Mouse (Mus musculus): Measurements from ENCODE around the gene Arhgef7. TPM values are rescaled to one million over a fixed set of nuclear protein-coding genes. Genes with fewer than 3 reads are reported as not detected.
A peak's percentile ranks its signal among the peaks of the same experiment; 100 is the strongest.

Arhgef7 gene
- polyA plus RNA-seq, 1 experiment from 2014 or later, result 14.5 TPM

DNA sequence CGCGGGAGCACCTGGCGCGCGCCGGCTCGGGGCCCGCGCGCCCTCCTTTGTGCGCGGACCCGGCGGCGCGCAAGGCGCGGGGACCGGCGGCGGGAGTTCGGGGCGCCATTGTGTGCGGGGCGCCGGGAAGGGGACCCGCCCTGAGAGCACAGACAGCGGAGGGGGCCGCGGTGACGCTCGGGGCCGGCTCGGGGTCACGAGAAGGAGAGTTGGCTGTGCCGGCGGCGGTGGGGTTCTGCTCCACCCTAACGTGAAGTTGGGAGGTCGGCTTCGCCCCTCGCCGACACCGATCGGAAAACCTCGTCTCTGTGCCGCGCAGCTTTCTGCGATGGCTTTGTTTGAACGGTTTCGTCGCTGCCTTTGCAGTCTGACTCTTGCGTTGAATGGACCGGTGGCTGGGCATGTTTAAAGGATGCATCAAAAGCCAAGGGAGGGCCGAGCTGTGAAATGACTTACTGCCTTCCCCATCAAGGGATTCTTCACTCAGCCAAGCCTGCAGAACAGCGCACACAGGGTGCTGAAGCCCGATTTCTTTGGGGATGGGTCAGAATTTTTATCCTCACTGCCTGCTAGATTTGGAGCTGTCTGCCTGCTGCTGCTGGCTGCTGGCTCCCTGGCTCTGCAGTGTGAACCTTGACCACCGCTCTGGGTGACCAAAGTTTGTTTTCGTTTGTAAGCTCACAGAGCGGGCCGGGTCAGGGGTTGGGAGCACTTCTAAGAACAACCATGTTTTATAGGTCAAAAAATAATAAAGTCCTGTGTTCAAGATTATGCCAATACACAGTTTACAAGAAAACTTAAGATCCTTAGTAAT lies 1.2 kb downstream of the Arhgef7 start:
- Histone ChIP-seq H3K36me3 (ENCODE audit: control insufficient read depth, insufficient read depth) (no peaks in the 10 kb centered on the region), H3K27ac (ENCODE audit: low read depth, low read length) (no peak overlapping the region), H3K4me3 (ENCODE audit: low read depth, low read length) (peak overlapping the region; percentile 65), H3K4me1 (replicated peaks; ENCODE audit: control insufficient read depth, insufficient read depth, low read length) (no peaks in the 10 kb centered on the region), H3K9me3 (ENCODE audit: control insufficient read depth) (no peaks in the 10 kb centered on the region), H3K27me3 (replicated peaks; ENCODE audit: control insufficient read depth, insufficient read depth, low read length) (peaks cover 60% of the 10 kb centered on the region), H3K9ac (ENCODE audit: low read depth, low read length) (0 out of 2 replicates have a peak overlapping the region, but pooled peaks have one; percentile 40), H3K4me2 (replicated peaks; ENCODE audit: low read depth) (peak overlapping the region; percentile 94)
- no peak for TF ChIP-seq CTCF (IDR thresholded peaks at IDR 0.05; ENCODE audit: low read depth)
- no peak for ATAC-seq
- 2% methylated on average over 54 of the region's 61 CpGs for WGBS

GRCm38 (mm10) chr8:11730271-11730940 lies 2.9 kb downstream of the Arhgef7 start:
- H3K27ac ChIP-seq (ENCODE audit: low read depth, low read length), result no peak overlapping the region
- no peak for ATAC-seq
- H3K4me2 ChIP-seq (replicated peaks; ENCODE audit: low read depth), result no peak overlapping the region
- TF ChIP-seq CTCF (IDR thresholded peaks at IDR 0.05; ENCODE audit: low read depth), result no peak
- H3K9ac ChIP-seq (ENCODE audit: low read depth, low read length), result no peak overlapping the region
- no peaks in the 10 kb centered on the region for H3K4me1 ChIP-seq (replicated peaks; ENCODE audit: control insufficient read depth, insufficient read depth, low read length)
- H3K4me3 ChIP-seq (ENCODE audit: low read depth, low read length), result no peak overlapping the region
- H3K36me3 ChIP-seq (ENCODE audit: control insufficient read depth, insufficient read depth), result no peaks in the 10 kb centered on the region
- 71% methylated on average over 12 of the region's 12 CpGs for WGBS
- H3K9me3 ChIP-seq (ENCODE audit: control insufficient read depth), result no peaks in the 10 kb centered on the region
- H3K27me3 ChIP-seq (replicated peaks; ENCODE audit: control insufficient read depth, insufficient read depth, low read length), result peaks cover 50% of the 10 kb centered on the region

DNA sequence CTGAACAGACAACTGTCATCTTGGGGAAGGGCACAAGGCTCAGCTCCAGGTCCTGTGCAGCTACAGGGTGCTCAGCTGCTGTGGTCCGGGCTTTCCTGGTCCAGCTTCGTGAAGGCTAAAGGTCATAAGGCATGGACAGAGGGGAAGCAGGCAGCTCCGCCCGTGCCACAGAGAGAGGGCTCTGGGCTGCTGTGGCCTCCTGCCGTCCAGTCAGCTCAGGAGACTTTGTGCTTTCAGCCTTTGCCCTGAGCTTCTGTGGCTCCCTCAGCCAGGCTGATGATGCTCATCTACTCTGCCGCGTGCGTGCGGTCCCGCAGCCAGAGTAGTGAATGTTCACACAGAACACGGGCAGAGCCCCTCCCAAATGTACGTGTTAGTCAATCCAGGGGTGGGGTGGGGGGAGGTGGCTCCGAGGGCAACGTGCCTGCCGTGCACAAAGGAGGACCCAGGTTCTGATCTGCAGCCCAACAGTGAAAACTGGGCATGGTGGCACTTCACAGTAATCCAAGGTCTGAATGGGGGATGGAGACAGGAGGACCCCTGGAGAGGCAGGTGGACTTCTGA lies 8.2 kb downstream of the Arhgef7 start:
- no peaks in the 10 kb centered on the region for H3K4me1 ChIP-seq (replicated peaks; ENCODE audit: control insufficient read depth, insufficient read depth, low read length)
- H3K27ac ChIP-seq (ENCODE audit: low read depth, low read length), result no peak overlapping the region
- H3K9me3 ChIP-seq (ENCODE audit: control insufficient read depth), result no peaks in the 10 kb centered on the region
- no peaks in the 10 kb centered on the region; the same call in 1 of the 2 replicates for H3K27me3 ChIP-seq (replicated peaks; ENCODE audit: control insufficient read depth, insufficient read depth, low read length)
- H3K36me3 ChIP-seq (ENCODE audit: control insufficient read depth, insufficient read depth), result no peaks in the 10 kb centered on the region
- no peak overlapping the region for H3K9ac ChIP-seq (ENCODE audit: low read depth, low read length)
- TF ChIP-seq CTCF (IDR thresholded peaks at IDR 0.05; ENCODE audit: low read depth), result no peak
- 50% methylated on average over 15 of the region's 15 CpGs for WGBS
- no peak overlapping the region for H3K4me3 ChIP-seq (ENCODE audit: low read depth, low read length)
- H3K4me2 ChIP-seq (replicated peaks; ENCODE audit: low read depth), result no peak overlapping the region
- ATAC-seq, result peak; percentile 43; the same call in 1 of the 2 replicates

GRCm38 (mm10) chr8:11737096-11737495 lies 9.6 kb downstream of the Arhgef7 start:
- WGBS, result 71% methylated on average over 6 of the region's 6 CpGs
- Histone ChIP-seq H3K36me3 (ENCODE audit: control insufficient read depth, insufficient read depth) (no peaks in the 10 kb centered on the region), H3K4me3 (ENCODE audit: low read depth, low read length) (no peak overlapping the region), H3K4me2 (replicated peaks; ENCODE audit: low read depth) (no peak overlapping the region), H3K4me1 (replicated peaks; ENCODE audit: control insufficient read depth, insufficient read depth, low read length) (no peaks in the 10 kb centered on the region), H3K27ac (ENCODE audit: low read depth, low read length) (no peak overlapping the region), H3K9ac (ENCODE audit: low read depth, low read length) (no peak overlapping the region), H3K9me3 (ENCODE audit: control insufficient read depth) (no peaks in the 10 kb centered on the region), H3K27me3 (replicated peaks; ENCODE audit: control insufficient read depth, insufficient read depth, low read length) (no peaks in the 10 kb centered on the region; the same call in 1 of the 2 replicates)
- ATAC-seq, result no peak
- no peak for TF ChIP-seq CTCF (IDR thresholded peaks at IDR 0.05; ENCODE audit: low read depth)

- Histone ChIP-seq H3K4me2 (replicated peaks; ENCODE audit: low read depth) (no peak overlapping the region), H3K27me3 (replicated peaks; ENCODE audit: control insufficient read depth, insufficient read depth, low read length) (no peaks in the 10 kb centered on the region), H3K27ac (ENCODE audit: low read depth, low read length) (no peak overlapping the region), H3K4me1 (replicated peaks; ENCODE audit: control insufficient read depth, insufficient read depth, low read length) (no peaks in the 10 kb centered on the region), H3K9ac (ENCODE audit: low read depth, low read length) (no peak overlapping the region), H3K4me3 (ENCODE audit: low read depth, low read length) (no peak overlapping the region), H3K36me3 (ENCODE audit: control insufficient read depth, insufficient read depth) (no peaks in the 10 kb centered on the region), H3K9me3 (ENCODE audit: control insufficient read depth) (no peaks in the 10 kb centered on the region)
- ATAC-seq, result no peak
- 75% methylated on average over 5 of the region's 5 CpGs for WGBS
- peak; percentile 54 for TF ChIP-seq CTCF (IDR thresholded peaks at IDR 0.05; ENCODE audit: low read depth)
Measured at GRCm38 (mm10) chr8:11739082-11739481, 11.6 kb downstream of the Arhgef7 start.

DNA sequence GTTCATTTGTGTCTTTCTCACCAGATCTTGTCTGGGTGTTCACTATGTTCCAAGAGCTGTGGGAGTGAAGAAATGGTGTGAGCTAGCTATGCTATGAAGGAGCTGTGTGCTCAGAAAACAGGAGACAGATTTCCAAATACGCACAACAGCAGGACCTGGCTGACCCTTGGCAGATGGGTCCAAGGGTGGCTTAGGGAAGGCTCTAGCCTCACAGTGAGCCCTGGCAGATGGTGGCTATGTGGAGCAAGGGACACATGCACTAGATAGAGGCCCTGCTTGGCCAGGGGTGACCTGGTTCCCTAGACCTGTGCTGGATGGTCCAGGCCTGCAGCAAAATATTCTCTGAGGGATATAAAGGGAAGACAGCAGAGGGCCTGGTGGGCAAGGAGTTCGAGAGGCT lies 13.3 kb downstream of the Arhgef7 start:
- H3K4me1 ChIP-seq (replicated peaks; ENCODE audit: control insufficient read depth, insufficient read depth, low read length), result no peaks in the 10 kb centered on the region
- no peaks in the 10 kb centered on the region for H3K36me3 ChIP-seq (ENCODE audit: control insufficient read depth, insufficient read depth)
- WGBS, result 81% methylated on average over 2 of the region's 2 CpGs
- H3K9me3 ChIP-seq (ENCODE audit: control insufficient read depth), result no peaks in the 10 kb centered on the region
- H3K27me3 ChIP-seq (replicated peaks; ENCODE audit: control insufficient read depth, insufficient read depth, low read length), result no peaks in the 10 kb centered on the region
- no peak for TF ChIP-seq CTCF (IDR thresholded peaks at IDR 0.05; ENCODE audit: low read depth)
- H3K4me3 ChIP-seq (ENCODE audit: low read depth, low read length), result no peak overlapping the region
- H3K9ac ChIP-seq (ENCODE audit: low read depth, low read length), result no peak overlapping the region
- H3K27ac ChIP-seq (ENCODE audit: low read depth, low read length), result no peak overlapping the region
- ATAC-seq, result no peak
- H3K4me2 ChIP-seq (replicated peaks; ENCODE audit: low read depth), result no peak overlapping the region

Data from intestine, postnatal 0 days (tissue).